Mouse (Mus musculus) thymus, adult 2 months (tissue): ENCODE measurements around the gene Rpl5. TPM values are rescaled to one million over a fixed set of nuclear protein-coding genes. Genes with fewer than 3 reads are reported as not detected.

ENCODE experiments used
- DNase-seq: peaks from one replicate; pipeline ENCODE4 v3.0.0; 2021
- H3K27ac ChIP-seq: fragments of 200-500 bp; 2 replicates; pipeline ENCODE4 v1.5.1; 2012; ENCODE audit warnings: low read length, control low read depth; ENCODE audit not compliant: control insufficient read depth, insufficient read depth
- H3K27me3 ChIP-seq: fragments of 200-500 bp; 2 replicates; pipeline ENCODE4 v1.6.1; 2012; ENCODE audit warnings: mild to moderate bottlenecking, low read length, moderate library complexity, mixed read lengths; ENCODE audit not compliant: control insufficient read depth, insufficient read depth
- H3K36me3 ChIP-seq: fragments of 200-500 bp; 2 replicates; pipeline ENCODE4 v1.6.1; 2012; ENCODE audit warnings: mild to moderate bottlenecking, low read length, moderate library complexity; ENCODE audit not compliant: control insufficient read depth, insufficient read depth
- H3K4me1 ChIP-seq: fragments of 200-500 bp; replicated peaks from 2 replicates; pipeline ENCODE4 v1.6.1; 2012; ENCODE audit warnings: low read length; ENCODE audit not compliant: control insufficient read depth, insufficient read depth
- H3K4me3 ChIP-seq: fragments of 200-500 bp; 2 replicates; pipeline ENCODE4 v1.5.1; 2012; ENCODE audit warnings: mild to moderate bottlenecking, low read length, control low read depth, moderate library complexity; ENCODE audit not compliant: control insufficient read depth, insufficient read depth
- CTCF ChIP-seq: fragments of 200-500 bp; IDR thresholded peaks from 2 replicates; pipeline ENCODE4 v1.5.1; 2012; ENCODE audit warnings: mild to moderate bottlenecking, control low read depth, low read length, moderate library complexity, borderline replicate concordance; ENCODE audit not compliant: control insufficient read depth, poor library complexity, insufficient read depth; ENCODE audit errors: extremely low read depth
- POLR2A ChIP-seq: fragments of 200-500 bp; IDR thresholded peaks from 2 replicates; pipeline ENCODE4 v1.6.1; 2012; ENCODE audit warnings: mild to moderate bottlenecking, low read length, control low read depth, moderate library complexity; ENCODE audit not compliant: control insufficient read depth, poor library complexity, insufficient read depth; ENCODE audit errors: extremely low read depth
- WGBS: fragments of 180-500 bp; shearing (Covaris S2); methylation state at CpG from one replicate; pipeline ENCODE4 v1.1.7; 2018; 5-methylcytosine and 5-hydroxymethylcytosine counted together
- polyA plus RNA-seq: library from polyadenylated mRNA; depleted of rRNA; stranded (reverse); fragments of >200 nt; gene quantifications from 2 replicates; pipeline ENCODE4 v1.2.3, GENCODE M21; 2012

Rpl5 gene
- polyA plus RNA-seq, 1 experiment: 55.8 TPM

GRCm38 (mm10) chr5:107910084-107910616 lies 9.8 kb downstream of the Rpl5 start:
- H3K36me3 ChIP-seq: peaks cover 48% of the 10 kb centered on the region
- TF ChIP-seq POLR2A: no peak
- TF ChIP-seq CTCF: no peak
- 76% methylated on average over 5 of the region's 5 CpGs for WGBS

GRCm38 (mm10) chr5:107911012-107911411 lies 10.7 kb downstream of the Rpl5 start:
- H3K27me3 ChIP-seq: no peaks in the 10 kb centered on the region
- H3K27ac ChIP-seq: no peak overlapping the region
- TF ChIP-seq CTCF (no peak), POLR2A (no peak)
- no peak overlapping the region for H3K4me3 ChIP-seq
- no peak for DNase-seq
- peaks cover 39% of the 10 kb centered on the region for H3K36me3 ChIP-seq
- WGBS: 96% methylated on average over 5 of the region's 5 CpGs
- no peaks in the 10 kb centered on the region for H3K4me1 ChIP-seq

More at GRCm38 (mm10) chr5:107910084-107910616, 9.8 kb downstream of the Rpl5 start:
- no peaks in the 10 kb centered on the region for H3K4me1 ChIP-seq
- no peak overlapping the region for H3K27ac ChIP-seq
- no peak overlapping the region for H3K4me3 ChIP-seq
- DNase-seq: no peak
- H3K27me3 ChIP-seq: no peaks in the 10 kb centered on the region

- Histone ChIP-seq H3K36me3 (no peaks in the 10 kb centered on the region), H3K27me3 (no peaks in the 10 kb centered on the region), H3K4me3 (no peak overlapping the region), H3K4me1 (no peaks in the 10 kb centered on the region), H3K27ac (no peak overlapping the region)
- 95% methylated on average over 4 of the region's 4 CpGs for whole genome bisulfite sequencing
- no peak for DNase-seq
- TF ChIP-seq POLR2A (no peak), CTCF (no peak)
These were observed 15.0 kb downstream of the Rpl5 start for GRCm38 (mm10) chr5:107915280-107915679.

- Histone ChIP-seq H3K4me1 (peaks cover 5% of the 10 kb centered on the region; the same call in 1 of the 2 replicates), H3K36me3 (no peaks in the 10 kb centered on the region), H3K27ac (no peak overlapping the region), H3K27me3 (no peaks in the 10 kb centered on the region), H3K4me3 (no peak overlapping the region)
- peak; percentile 56 for DNase-seq
- TF ChIP-seq POLR2A (no peak), CTCF (no peak)
- WGBS: 91% methylated on average over 2 of the region's 2 CpGs
These were observed 21.3 kb downstream of the Rpl5 start for GRCm38 (mm10) chr5:107921400-107922252.

DNA sequence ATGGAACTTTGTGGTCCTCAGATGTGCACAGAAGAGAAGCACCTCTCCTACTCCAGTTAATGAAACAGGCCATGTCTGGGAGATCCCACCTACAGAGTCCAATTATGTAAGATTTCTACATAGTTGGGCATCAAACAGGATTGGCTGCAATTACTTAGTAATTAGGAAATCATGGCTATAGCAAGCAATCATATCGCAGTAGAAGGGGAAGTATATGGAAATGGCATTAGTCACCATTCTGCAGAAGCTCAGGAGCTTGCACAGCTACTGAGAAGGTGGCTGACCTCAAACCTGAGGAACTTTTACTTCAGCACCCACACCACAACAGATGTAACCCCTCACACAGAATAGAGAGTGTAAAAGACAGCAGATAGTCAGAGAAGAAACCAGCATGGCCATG lies 22.5 kb downstream of the Rpl5 start:
- no peak overlapping the region for H3K27ac ChIP-seq
- H3K4me3 ChIP-seq: no peak overlapping the region
- no peaks in the 10 kb centered on the region for H3K36me3 ChIP-seq
- DNase-seq: no peak
- no peaks in the 10 kb centered on the region for H3K27me3 ChIP-seq
- 9% methylated on average over 1 of the region's 1 CpGs for WGBS
- TF ChIP-seq CTCF: no peak
- H3K4me1 ChIP-seq: peaks cover 5% of the 10 kb centered on the region; the same call in 1 of the 2 replicates

DNA sequence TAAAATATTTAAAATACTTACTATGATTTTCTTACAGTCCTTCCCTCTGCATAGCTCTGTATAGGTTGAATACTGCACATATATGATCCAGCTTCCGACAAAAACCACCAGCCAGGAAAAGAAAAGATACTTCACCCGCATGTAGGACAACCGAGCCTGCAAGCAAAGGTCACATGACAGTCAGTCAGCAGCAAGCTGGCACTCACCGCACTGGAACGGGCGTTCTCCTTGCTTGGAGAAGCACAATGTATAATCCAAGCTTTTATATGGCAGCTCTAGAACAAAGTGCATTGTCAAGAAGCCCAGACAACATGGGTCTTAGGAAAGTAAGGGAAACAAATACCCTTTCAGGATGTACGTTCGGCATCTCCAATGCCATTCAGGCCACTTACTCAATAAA lies 24.3 kb downstream of the Rpl5 start:
- Histone ChIP-seq H3K4me1 (peaks cover 5% of the 10 kb centered on the region; the same call in 1 of the 2 replicates), H3K36me3 (no peaks in the 10 kb centered on the region), H3K27ac (no peak overlapping the region), H3K27me3 (no peaks in the 10 kb centered on the region), H3K4me3 (no peak overlapping the region)
- no peak for DNase-seq
- TF ChIP-seq POLR2A (no peak), CTCF (no peak)
- WGBS: 93% methylated on average over 8 of the region's 8 CpGs
